Mouse (Mus musculus) cerebellum, adult 2 months (tissue): ENCODE data around the gene Plb1.

Experiments used
- CTCF ChIP-seq: fragments of 200-500 bp; IDR thresholded peaks from 2 replicates; pipeline ENCODE4 v1.5.1; 2011; ENCODE audit warnings: low read depth, mild to moderate bottlenecking, control low read depth, low read length, moderate library complexity, borderline replicate concordance; ENCODE audit not compliant: insufficient read depth
- POLR2A ChIP-seq: fragments of 200-500 bp; IDR thresholded peaks from 2 replicates; pipeline ENCODE4 v1.6.1; 2011; ENCODE audit warnings: low read length, control low read depth, borderline replicate concordance; ENCODE audit not compliant: insufficient read depth

GRCm38 (mm10) chr5:32332591-32332990, 100.1 kb downstream of the Plb1 start:
- no peak for TF ChIP-seq POLR2A
- no peak for TF ChIP-seq CTCF
